Mouse (Mus musculus) adipose tissue, adult 10 weeks (tissue): ENCODE results near the gene Pafah1b3. TPM values are rescaled to one million over a fixed set of nuclear protein-coding genes. Genes with fewer than 3 reads are reported as not detected.

Source experiments
- polyA plus RNA-seq: library from polyadenylated mRNA; stranded (reverse); fragments of 350-450 nt; fragmentation: Illumina TruSeq; extraction: RNeasy Lipid Tissue Mini Kit (QIAGEN cat#74804); gene quantifications from one replicate; pipeline ENCODE4 v1.2.3, GENCODE M21; 2014; ENCODE audit warnings: low read depth, low replicate concordance

Pafah1b3 gene
- polyA plus RNA-seq: 54.0 TPM

DNA sequence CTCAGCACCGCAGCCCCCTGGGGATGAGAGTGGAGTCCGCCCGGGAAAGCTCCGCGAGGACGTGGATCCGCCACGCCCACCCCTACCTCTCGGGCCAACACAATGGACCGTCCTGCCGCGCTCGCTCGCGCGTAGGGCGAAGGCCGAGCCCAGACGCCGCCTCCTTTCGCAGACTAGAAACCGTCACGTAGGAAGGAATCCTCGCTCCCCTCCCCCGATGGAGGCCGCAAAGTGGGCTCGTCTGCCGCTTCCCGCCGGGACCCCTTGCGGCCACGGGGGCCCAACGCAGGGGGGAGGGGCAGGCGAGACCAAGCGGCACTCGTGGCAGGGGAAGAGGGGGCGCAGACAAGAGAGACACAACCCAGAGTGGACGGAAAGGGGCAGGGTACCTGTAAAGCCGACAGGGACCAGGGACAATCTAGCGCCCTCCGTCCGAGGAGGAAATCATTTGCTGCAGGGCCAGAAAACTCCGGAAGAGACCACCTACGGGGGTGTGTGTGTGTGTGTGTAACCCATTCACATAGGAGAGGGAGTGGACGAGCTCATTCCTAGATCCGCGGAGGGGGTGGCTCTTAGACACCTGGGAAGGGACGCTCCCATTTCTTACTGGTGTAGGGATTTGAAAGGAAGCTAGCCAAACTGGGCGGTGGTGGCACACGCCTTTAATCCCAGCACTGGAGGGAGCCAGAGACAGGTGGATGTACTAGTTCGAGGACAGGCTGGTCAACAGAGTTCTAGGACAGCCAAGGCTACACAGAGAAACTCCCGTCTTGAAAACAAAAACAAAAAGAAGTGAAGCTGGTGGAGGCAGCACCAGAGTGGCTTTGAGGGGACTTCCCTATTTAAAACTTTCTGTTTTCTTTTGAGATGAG, at the start of gene Pafah1b3:
TSS of gene Pafah1b3 (minus strand) at position 533 of the 872 bp plus-strand sequence.

DNA sequence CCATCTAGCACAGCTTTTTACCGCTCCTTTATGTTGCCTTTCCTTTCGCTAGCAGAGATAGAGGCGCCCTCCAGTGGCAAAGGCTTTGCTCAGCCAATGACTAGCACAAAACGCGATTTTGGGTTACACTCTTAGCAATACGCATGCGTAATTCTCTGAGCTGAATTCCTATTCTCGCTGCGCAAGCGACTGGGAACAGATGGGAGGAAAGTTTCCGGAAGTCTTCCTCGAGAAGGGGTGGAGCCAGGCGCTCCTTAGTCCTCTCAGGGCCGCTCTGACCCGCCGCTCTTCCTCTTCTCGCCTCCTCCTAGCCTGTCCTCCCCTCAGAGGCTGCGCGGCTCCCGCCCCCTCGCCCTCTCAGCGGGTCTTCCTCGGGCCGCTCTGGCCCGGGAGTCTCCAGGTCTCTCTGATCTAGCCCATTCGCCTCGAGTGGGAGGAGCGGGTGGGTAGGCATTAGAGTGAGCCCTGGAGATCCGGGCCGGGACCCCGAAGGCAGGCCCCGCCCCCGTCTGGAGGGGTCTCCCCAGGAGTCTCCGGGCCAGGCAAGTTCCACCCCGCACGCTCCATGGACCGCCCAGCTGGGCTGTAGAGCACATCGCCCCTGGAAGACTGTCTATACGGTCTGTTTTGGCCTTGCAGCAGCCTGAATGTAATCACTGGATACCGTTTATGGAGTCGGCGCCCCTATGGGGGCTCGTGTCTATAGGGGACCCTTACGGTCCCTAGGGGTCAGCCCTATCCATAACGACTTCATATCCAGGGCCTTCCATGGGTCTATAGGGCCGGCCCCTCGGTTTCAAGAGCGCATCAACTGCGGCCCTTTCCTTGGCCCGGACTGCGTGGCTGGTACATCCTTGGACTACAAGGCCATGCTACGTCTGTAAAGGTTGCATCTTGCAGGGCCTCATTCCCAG, 19.0 kb upstream of the Pafah1b3 start, which contains the start of gene Megf8:
TSS of gene Megf8 (plus strand) at position 633 of the 914 bp plus-strand sequence.

DNA sequence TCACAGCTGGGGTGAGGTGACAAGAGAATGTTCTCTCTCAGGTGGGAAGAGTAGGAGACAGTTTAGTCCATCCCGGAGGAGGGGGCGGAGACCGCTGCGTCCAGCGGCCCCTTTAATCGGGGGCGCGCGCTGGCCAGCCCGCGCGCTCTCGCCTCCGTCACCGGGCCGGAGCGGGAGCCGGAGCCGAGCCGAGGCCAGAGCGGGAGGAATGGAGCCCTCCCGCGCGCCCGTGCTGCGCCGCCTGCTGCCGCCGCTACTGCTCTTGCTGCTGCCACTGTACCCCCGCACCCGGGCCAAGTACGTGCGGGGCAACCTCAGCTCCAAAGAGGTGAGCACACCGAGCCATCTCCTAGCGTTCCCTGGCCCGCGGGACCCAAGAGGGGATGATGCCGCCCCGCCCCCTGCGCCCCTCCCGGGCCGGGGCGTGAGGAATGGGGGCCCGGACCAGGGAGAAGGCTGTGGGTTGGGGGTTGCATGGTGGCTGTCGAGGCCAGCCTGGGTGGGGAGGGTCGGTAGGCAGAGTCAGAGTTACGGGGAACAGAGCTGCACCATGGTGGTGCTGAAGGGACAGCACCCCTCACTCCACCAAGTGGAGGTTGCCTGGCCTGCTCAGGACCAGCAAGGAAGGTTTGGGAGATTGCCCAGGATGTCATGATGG, 8.3 kb upstream of the Pafah1b3 start, which contains the start of gene Tmem145:
TSS of gene Tmem145 (plus strand) at position 151 of the 658 bp plus-strand sequence.

DNA sequence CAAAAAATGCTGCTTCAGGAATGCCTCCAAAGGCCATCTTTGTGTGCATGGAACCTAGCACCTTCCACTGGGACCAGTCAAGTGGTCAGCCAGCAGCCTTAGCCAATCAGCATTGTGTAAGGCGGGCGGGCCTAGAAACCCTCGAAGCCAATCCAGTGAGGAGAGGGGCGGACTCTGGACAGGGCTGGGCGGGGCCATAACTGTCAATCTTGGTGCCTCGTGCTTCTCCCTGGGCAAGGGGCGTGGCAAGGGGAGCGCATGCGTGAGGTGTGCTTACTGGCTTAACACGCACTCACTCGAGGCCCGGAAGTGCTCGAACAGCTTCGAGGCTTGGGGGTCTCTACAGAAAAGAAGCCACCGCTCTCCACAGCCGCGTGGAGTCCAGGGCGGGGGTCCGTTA, 3.3 kb upstream of the Pafah1b3 start, which contains the start of gene Prr19:
TSS of gene Prr19 (plus strand) at position 349 of the 400 bp plus-strand sequence.

DNA sequence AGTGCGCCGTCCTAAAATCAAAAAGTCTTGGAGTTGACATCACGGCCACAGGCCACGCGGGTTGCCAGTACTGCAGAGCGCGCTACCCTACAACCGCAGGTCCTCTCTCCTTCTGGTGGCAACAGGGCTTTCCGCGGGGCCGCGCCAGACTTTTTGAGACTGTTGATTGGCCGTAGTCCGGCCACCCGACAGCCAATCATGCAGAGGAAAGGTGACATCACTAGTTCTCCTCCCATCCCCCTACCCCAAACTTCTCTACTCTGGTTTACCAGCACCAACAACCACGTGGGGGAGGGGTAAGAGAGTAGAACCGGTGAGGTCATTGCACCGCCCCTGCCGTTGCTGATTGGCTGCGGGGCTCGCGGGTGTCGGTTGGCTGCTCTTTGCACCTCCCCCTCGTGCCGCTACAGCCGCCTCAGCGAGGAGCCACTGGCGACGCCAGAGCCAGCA, 30.5 kb downstream of the Pafah1b3 start, which contains the start of gene Cic:
TSS of gene Cic (plus strand) at position 404 of the 450 bp plus-strand sequence.

DNA sequence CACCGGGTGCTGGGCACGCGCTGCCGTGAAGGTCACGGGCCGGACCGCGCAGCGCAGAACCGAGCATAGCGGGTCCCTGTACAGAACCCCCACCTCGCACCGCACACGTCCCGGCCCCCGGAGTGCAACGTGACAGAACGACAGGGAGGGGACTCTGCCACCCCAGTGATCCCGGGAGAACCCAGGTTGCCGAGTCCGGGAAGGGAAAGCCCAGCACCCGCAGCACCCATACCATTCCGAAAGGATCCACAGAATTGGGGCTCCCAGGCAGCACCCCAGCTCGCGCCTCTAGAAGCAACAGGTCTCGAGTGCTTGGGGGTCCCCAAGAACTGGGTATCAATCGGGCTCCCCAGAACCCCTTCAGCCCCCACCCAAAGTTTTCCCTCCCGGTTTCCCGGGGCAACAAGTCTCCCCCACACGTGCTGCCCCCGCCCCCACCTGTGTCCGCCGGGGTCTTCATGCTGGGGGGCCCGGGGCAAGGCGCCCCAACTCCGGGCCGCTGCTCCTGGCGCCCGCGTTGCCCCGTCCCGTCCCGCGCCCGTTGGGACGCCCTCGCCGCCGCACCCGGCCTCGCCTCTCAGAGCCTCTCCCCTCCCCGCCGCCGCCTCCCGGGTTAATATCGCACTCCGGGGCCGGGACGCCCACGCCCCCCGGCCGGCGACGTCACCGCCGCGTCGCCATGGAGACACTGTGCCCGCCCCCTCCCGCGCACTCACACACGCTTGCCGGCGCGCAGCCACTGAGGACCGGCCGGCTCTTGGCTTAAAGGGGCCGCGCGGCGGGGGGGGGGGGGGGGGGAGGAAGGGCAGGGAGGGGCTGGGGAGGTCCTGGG, 47.4 kb downstream of the Pafah1b3 start, which contains the start of gene Erf:
TSS of gene Erf (minus strand) at position 621 of the 832 bp plus-strand sequence.

Other genes starting within 250 kb of the Pafah1b3 start
- 8.7 TPM for gene Grik5, start 225.6 kb downstream of the Pafah1b3 start, polyA plus RNA-seq
- 12.5 TPM for gene Zfp574, start 225.4 kb downstream of the Pafah1b3 start, polyA plus RNA-seq
- gene Pou2f2, start 118.3 kb downstream of the Pafah1b3 start, polyA plus RNA-seq: 1.4 TPM
- 15.0 TPM for gene Dedd2, start 77.4 kb downstream of the Pafah1b3 start, polyA plus RNA-seq
- gene Zfp526, start 76.6 kb downstream of the Pafah1b3 start, polyA plus RNA-seq: 7.4 TPM
- 81.2 TPM for gene Gsk3a, start 60.1 kb downstream of the Pafah1b3 start, polyA plus RNA-seq
- 32.2 TPM for gene Erf, start 47.2 kb downstream of the Pafah1b3 start, polyA plus RNA-seq
- gene Cic, start 30.3 kb downstream of the Pafah1b3 start, polyA plus RNA-seq: 84.3 TPM
- gene Prr19, start 3.4 kb upstream of the Pafah1b3 start, polyA plus RNA-seq: 1.5 TPM
- not detected for gene Tmem145, start 8.1 kb upstream of the Pafah1b3 start, polyA plus RNA-seq
- 32.1 TPM for gene Megf8, start 19.2 kb upstream of the Pafah1b3 start, polyA plus RNA-seq
- not detected for gene Cnfn, start 71.7 kb upstream of the Pafah1b3 start, polyA plus RNA-seq
- gene Lipe, start 100.7 kb upstream of the Pafah1b3 start, polyA plus RNA-seq: 468 TPM
- not detected for gene Cxcl17, start 114.9 kb upstream of the Pafah1b3 start, polyA plus RNA-seq
- 10.2 TPM for gene Ceacam1, start 179.6 kb upstream of the Pafah1b3 start, polyA plus RNA-seq
- 1.3 TPM for gene Ceacam2, start 241.9 kb upstream of the Pafah1b3 start, polyA plus RNA-seq